Mouse (Mus musculus) liver, embryonic 11.5 days (tissue): Measurements from ENCODE around the gene Poldip3. TPM values are rescaled to one million over a fixed set of nuclear protein-coding genes. Genes with fewer than 3 reads are reported as not detected.

Experiments used
- ATAC-seq: fragments of 200-750 bp; cut with Nextera tagmentation; replicated peaks from 2 replicates; pipeline ENCODE4 v1.8.0; 2017; ENCODE audit warnings: moderate number of reproducible peaks, mild to moderate bottlenecking, moderate TSS enrichment, moderate library complexity; ENCODE audit not compliant: low FRiP score
- DNase-seq: peaks from one replicate; pipeline ENCODE4 v3.0.0-alpha.2; 2017; ENCODE audit warnings: low spot score
- H3K27ac ChIP-seq: fragments of 300-500 bp; sonication (generic); 2 replicates; pipeline ENCODE4 v1.5.1; 2014; ENCODE audit warnings: mild to moderate bottlenecking, low read depth, low read length, control low read depth
- H3K27me3 ChIP-seq: fragments of 300-500 bp; sonication (generic); replicated peaks from 2 replicates; pipeline ENCODE4 v1.6.1; 2014; ENCODE audit warnings: low read length, mixed read lengths; ENCODE audit not compliant: control insufficient read depth, insufficient read depth
- H3K36me3 ChIP-seq: fragments of 300-500 bp; sonication (generic); 2 replicates; pipeline ENCODE4 v1.6.1; 2014; ENCODE audit warnings: mild to moderate bottlenecking, low read length, moderate library complexity, mixed read lengths; ENCODE audit not compliant: control insufficient read depth, insufficient read depth
- H3K4me1 ChIP-seq: fragments of 300-500 bp; sonication (generic); replicated peaks from 2 replicates; pipeline ENCODE4 v1.6.1; 2014; ENCODE audit warnings: low read length, mixed read lengths; ENCODE audit not compliant: control insufficient read depth, insufficient read depth
- H3K4me2 ChIP-seq: fragments of 300-500 bp; sonication (generic); 2 replicates; pipeline ENCODE4 v1.6.1; 2014; ENCODE audit warnings: mild to moderate bottlenecking, control low read depth, moderate library complexity
- H3K4me3 ChIP-seq: fragments of 300-500 bp; sonication (generic); 2 replicates; pipeline ENCODE4 v1.5.1; 2014; ENCODE audit warnings: low read depth, low read length, control low read depth
- H3K9ac ChIP-seq: fragments of 300-500 bp; sonication (generic); 2 replicates; pipeline ENCODE4 v1.6.1; 2014; ENCODE audit warnings: low read depth, low read length, control low read depth
- H3K9me3 ChIP-seq: fragments of 300-500 bp; sonication (generic); 2 replicates; pipeline ENCODE4 v1.6.1; 2016; ENCODE audit warnings: low read length, inconsistent platforms, mixed read lengths; ENCODE audit not compliant: control insufficient read depth
- WGBS: fragments of 180-500 bp; shearing (Covaris S2); extraction: QIAGEN DNeasy Blood & Tissue Kit; methylation state at CpG from one replicate; pipeline ENCODE4 v1.1.7; 2014; 5-methylcytosine and 5-hydroxymethylcytosine counted together
- polyA plus RNA-seq: library from polyadenylated mRNA; unstranded; fragments of >200 nt; fragmentation: Nextera tagmentation; extraction: Ambion mirVana; gene quantifications from 2 replicates; pipeline ENCODE4 v1.2.1, GENCODE M21; 2014

Poldip3 gene
- polyA plus RNA-seq, 1 experiment from 2014 or later, result 117 TPM

- DNase-seq, result no peak
- ATAC-seq, result peak; percentile 46
- H3K36me3 ChIP-seq, result peaks cover 3% of the 10 kb centered on the region; the same call in 1 of the 2 replicates
- peaks cover 38% of the 10 kb centered on the region for H3K4me1 ChIP-seq
- no peaks in the 10 kb centered on the region for H3K27me3 ChIP-seq
- H3K9ac ChIP-seq, result peak within 1 kb of the TSS; percentile 94
- peak within 1 kb of the TSS; percentile 95 for H3K27ac ChIP-seq
- WGBS, result 38% methylated on average over 28 of the region's 28 CpGs
- no peaks in the 10 kb centered on the region for H3K9me3 ChIP-seq
- peak within 1 kb of the TSS; percentile 98 for H3K4me2 ChIP-seq
- H3K4me3 ChIP-seq, result peak within 1 kb of the TSS; percentile 97
Measured at GRCm38 (mm10) chr15:83172492-83173429, 23.6 kb upstream of the Poldip3 start, which contains the start of gene Cyb5r3. TSS of gene Cyb5r3 (minus strand) at chr15:83172592.

- peak overlapping the region; percentile 95 for H3K27ac ChIP-seq
- H3K4me1 ChIP-seq, result peaks cover 44% of the 10 kb centered on the region
- peaks cover 3% of the 10 kb centered on the region; the same call in 1 of the 2 replicates for H3K36me3 ChIP-seq
- WGBS, result under 1% methylated on average over 67 of the region's 67 CpGs
- peak overlapping the region; percentile 98 for H3K4me2 ChIP-seq
- H3K9me3 ChIP-seq, result no peaks in the 10 kb centered on the region
- no peaks in the 10 kb centered on the region for H3K27me3 ChIP-seq
- H3K9ac ChIP-seq, result peak overlapping the region; percentile 94
- ATAC-seq, result peak; percentile 87
- peak; percentile 94 for DNase-seq
- peak overlapping the region; percentile 97 for H3K4me3 ChIP-seq
Measured at GRCm38 (mm10) chr15:83171712-83172481, 22.7 kb upstream of the Poldip3 start.

- no peak for DNase-seq
- peak overlapping the region; percentile 95 for H3K27ac ChIP-seq
- no peaks in the 10 kb centered on the region for H3K27me3 ChIP-seq
- 53% methylated on average over 8 of the region's 8 CpGs for WGBS
- peak overlapping the region; percentile 97 for H3K4me3 ChIP-seq
- H3K4me2 ChIP-seq, result peak overlapping the region; percentile 98
- H3K9me3 ChIP-seq, result no peaks in the 10 kb centered on the region
- H3K4me1 ChIP-seq, result peaks cover 52% of the 10 kb centered on the region
- ATAC-seq, result no peak
- peak overlapping the region; percentile 94 for H3K9ac ChIP-seq
- peaks cover 3% of the 10 kb centered on the region; the same call in 1 of the 2 replicates for H3K36me3 ChIP-seq
Measured at GRCm38 (mm10) chr15:83170956-83171659, 21.9 kb upstream of the Poldip3 start.

- no peak for DNase-seq
- Histone ChIP-seq H3K4me1 (peaks cover 61% of the 10 kb centered on the region), H3K4me3 (peak overlapping the region; percentile 97), H3K9ac (peak overlapping the region; percentile 94), H3K4me2 (peak overlapping the region; percentile 98), H3K9me3 (no peaks in the 10 kb centered on the region), H3K27me3 (no peaks in the 10 kb centered on the region), H3K27ac (peak overlapping the region; percentile 95), H3K36me3 (peaks cover 3% of the 10 kb centered on the region; the same call in 1 of the 2 replicates)
- peak; percentile 90 for ATAC-seq
- 51% methylated on average over 8 of the region's 8 CpGs for WGBS
Measured at GRCm38 (mm10) chr15:83169772-83170722, 20.9 kb upstream of the Poldip3 start.

- H3K27me3 ChIP-seq, result no peaks in the 10 kb centered on the region
- no peak for DNase-seq
- H3K27ac ChIP-seq, result peak overlapping the region; percentile 95
- peak overlapping the region; percentile 94 for H3K9ac ChIP-seq
- 73% methylated on average over 7 of the region's 7 CpGs for WGBS
- H3K36me3 ChIP-seq, result peaks cover 3% of the 10 kb centered on the region; the same call in 1 of the 2 replicates
- peak overlapping the region; percentile 98 for H3K4me2 ChIP-seq
- ATAC-seq, result no peak
- H3K4me3 ChIP-seq, result peak overlapping the region; percentile 97
- H3K4me1 ChIP-seq, result peaks cover 65% of the 10 kb centered on the region
- H3K9me3 ChIP-seq, result no peaks in the 10 kb centered on the region
Measured at GRCm38 (mm10) chr15:83168875-83169771, 19.9 kb upstream of the Poldip3 start.

- 79% methylated on average over 3 of the region's 3 CpGs for WGBS
- Histone ChIP-seq H3K27ac (no peak overlapping the region), H3K4me2 (peak overlapping the region; percentile 98), H3K36me3 (peaks cover 3% of the 10 kb centered on the region; the same call in 1 of the 2 replicates), H3K4me3 (no peak overlapping the region), H3K27me3 (no peaks in the 10 kb centered on the region), H3K4me1 (peaks cover 65% of the 10 kb centered on the region), H3K9me3 (no peaks in the 10 kb centered on the region), H3K9ac (no peak overlapping the region; the same call in 1 of the 2 replicates)
- no peak for DNase-seq
- ATAC-seq, result no peak
Measured at GRCm38 (mm10) chr15:83168311-83168710, 19.1 kb upstream of the Poldip3 start.

- H3K4me2 ChIP-seq, result peak overlapping the region; percentile 43
- no peak overlapping the region for H3K9ac ChIP-seq
- H3K4me1 ChIP-seq, result peaks cover 65% of the 10 kb centered on the region
Measured at GRCm38 (mm10) chr15:83167550-83168065, 18.4 kb upstream of the Poldip3 start.

More at GRCm38 (mm10) chr15:83167550-83168065, 18.4 kb upstream of the Poldip3 start:
- Histone ChIP-seq H3K27ac (no peak overlapping the region; the same call in 1 of the 2 replicates), H3K4me3 (no peak overlapping the region), H3K9me3 (no peaks in the 10 kb centered on the region), H3K27me3 (no peaks in the 10 kb centered on the region), H3K36me3 (peaks cover 4% of the 10 kb centered on the region)
- no peak for DNase-seq
- 91% methylated on average over 8 of the region's 8 CpGs for WGBS
- ATAC-seq, result no peak
